Mouse (Mus musculus) olfactory bulb, adult 2 months (tissue): ENCODE results near the gene Lancl2.

Source experiments
- CTCF ChIP-seq: fragments of 200-500 bp; IDR thresholded peaks from 2 replicates; pipeline ENCODE4 v1.5.1; 2012; ENCODE audit warnings: low read depth, mild to moderate bottlenecking, low read length, moderate library complexity; ENCODE audit not compliant: insufficient read depth
- POLR2A ChIP-seq: fragments of 200-500 bp; IDR thresholded peaks from 2 replicates; pipeline ENCODE4 v1.6.1; 2012; ENCODE audit warnings: mild to moderate bottlenecking, low read depth, low read length, moderate library complexity; ENCODE audit not compliant: insufficient read depth

- no peak for TF ChIP-seq CTCF
- TF ChIP-seq POLR2A: no peak
These were observed 51.8 kb downstream of the Lancl2 start for GRCm38 (mm10) chr6:57753962-57754759.
